Mouse (Mus musculus) brain, adult 2 months (tissue): ENCODE results near the gene Samm50.
A peak's percentile ranks its signal among the peaks of the same experiment; 100 is the strongest.

Experiments
- DNase-seq: peaks from one replicate; pipeline ENCODE4 v3.0.0; 2011; ENCODE audit warnings: low read depth, low spot score

The Samm50 gene

GRCm38 (mm10) chr15:84238552-84238951 lies 46.5 kb downstream of the Samm50 start:
- no peak for DNase-seq

- no peak for DNase-seq
Observed at GRCm38 (mm10) chr15:84238991-84239401, 47.0 kb downstream of the Samm50 start.

GRCm38 (mm10) chr15:84241520-84241919 lies 49.5 kb downstream of the Samm50 start:
- no peak for DNase-seq

GRCm38 (mm10) chr15:84245104-84245503 lies 53.1 kb downstream of the Samm50 start:
- no peak for DNase-seq

GRCm38 (mm10) chr15:84246195-84246594 lies 54.2 kb downstream of the Samm50 start:
- DNase-seq: no peak

- no peak for DNase-seq
Observed at GRCm38 (mm10) chr15:84247309-84247708, 55.3 kb downstream of the Samm50 start.

GRCm38 (mm10) chr15:84251227-84251626 lies 59.2 kb downstream of the Samm50 start:
- DNase-seq: peak; percentile 63

GRCm38 (mm10) chr15:84252645-84253044 lies 60.6 kb downstream of the Samm50 start:
- no peak for DNase-seq

GRCm38 (mm10) chr15:84253757-84254156 lies 61.7 kb downstream of the Samm50 start:
- DNase-seq: peak; percentile 82

- peak; percentile 76 for DNase-seq
Observed at GRCm38 (mm10) chr15:84254387-84254786, 62.3 kb downstream of the Samm50 start.

GRCm38 (mm10) chr15:84256254-84256850 lies 64.3 kb downstream of the Samm50 start:
- DNase-seq: no peak

GRCm38 (mm10) chr15:84256864-84257263 lies 64.8 kb downstream of the Samm50 start:
- no peak for DNase-seq

- no peak for DNase-seq
Observed at GRCm38 (mm10) chr15:84258602-84259355, 66.7 kb downstream of the Samm50 start.

GRCm38 (mm10) chr15:84260123-84260822 lies 68.2 kb downstream of the Samm50 start:
- peak; percentile 91 for DNase-seq

- DNase-seq: no peak
Observed at GRCm38 (mm10) chr15:84262630-84263029, 70.6 kb downstream of the Samm50 start.

- DNase-seq: no peak
Observed at GRCm38 (mm10) chr15:84263573-84263972, 71.5 kb downstream of the Samm50 start.

- DNase-seq: peak; percentile 39
Observed at GRCm38 (mm10) chr15:84265141-84265540, 73.1 kb downstream of the Samm50 start.

GRCm38 (mm10) chr15:84266290-84266689 lies 74.2 kb downstream of the Samm50 start:
- peak; percentile 66 for DNase-seq
